Mouse (Mus musculus): ENCODE measurements around the gene Rab42. TPM values are rescaled to one million over a fixed set of nuclear protein-coding genes. Genes with fewer than 3 reads are reported as not detected.

Rab42 gene
- total and polyA plus RNA-seq, 2 experiments = not detected

GRCm38 (mm10) chr4:132329115-132329834, 26.1 kb upstream of the Rab42 start, which contains the start of gene Trnau1ap:
Gene Trnau1ap (minus strand): TSS chr4:132329538.
- WGBS = under 1% methylated on average over 52 of the region's 52 CpGs
- peak; percentile 81 for DNase-seq (ENCODE audit: extremely low read depth, low read depth, low spot score)
- Histone ChIP-seq H3K27me3 (ENCODE audit: control insufficient read depth, insufficient read depth, low read length) (no peaks in the 10 kb centered on the region), H3K4me3 (ENCODE audit: insufficient read depth, low read depth, low read length) (peak within 1 kb of the TSS; percentile 81), H3K27ac (replicated peaks; ENCODE audit: insufficient read depth, low read depth, low read length) (peak within 1 kb of the TSS; percentile 86), H3K36me3 (ENCODE audit: control insufficient read depth, insufficient read depth, low read length) (peaks cover 3% of the 10 kb centered on the region; the same call in 1 of the 2 replicates), H3K79me2 (ENCODE audit: control insufficient read depth, insufficient read depth, low read length) (0 out of 2 replicates have a peak, but pooled peaks cover 6% of the 10 kb centered on the region), H3K9ac (ENCODE audit: low read depth, low read length) (peak within 1 kb of the TSS; percentile 91), H3K4me1 (ENCODE audit: control insufficient read depth, insufficient read depth, low read length) (peaks cover 8% of the 10 kb centered on the region)
- TF ChIP-seq CTCF (IDR thresholded peaks at IDR 0.05; ENCODE audit: low read depth, low read length) (no peak), POLR2A (IDR thresholded peaks at IDR 0.05; ENCODE audit: extremely low read depth, insufficient read depth, low read length) (peak; percentile 76)

GRCm38 (mm10) chr4:132328391-132328982, 25.3 kb upstream of the Rab42 start:
- Histone ChIP-seq H3K27ac (replicated peaks; ENCODE audit: insufficient read depth, low read depth, low read length) (no peak overlapping the region), H3K9ac (ENCODE audit: low read depth, low read length) (peak overlapping the region; percentile 91; the same call in 1 of the 2 replicates), H3K36me3 (ENCODE audit: control insufficient read depth, insufficient read depth, low read length) (peaks cover 5% of the 10 kb centered on the region; the same call in 1 of the 2 replicates), H3K4me3 (ENCODE audit: insufficient read depth, low read depth, low read length) (peak overlapping the region; percentile 81; the same call in 1 of the 2 replicates), H3K79me2 (ENCODE audit: control insufficient read depth, insufficient read depth, low read length) (0 out of 2 replicates have a peak, but pooled peaks cover 6% of the 10 kb centered on the region), H3K27me3 (ENCODE audit: control insufficient read depth, insufficient read depth, low read length) (no peaks in the 10 kb centered on the region), H3K4me1 (ENCODE audit: control insufficient read depth, insufficient read depth, low read length) (peaks cover 8% of the 10 kb centered on the region)
- 69% methylated on average over 14 of the region's 14 CpGs for WGBS
- no peak for DNase-seq (ENCODE audit: extremely low read depth, low read depth, low spot score)
- no peak for TF ChIP-seq POLR2A (IDR thresholded peaks at IDR 0.05; ENCODE audit: extremely low read depth, insufficient read depth, low read length)
- no peak for TF ChIP-seq CTCF (IDR thresholded peaks at IDR 0.05; ENCODE audit: low read depth, low read length)

- no peak for TF ChIP-seq CTCF (IDR thresholded peaks at IDR 0.05; ENCODE audit: low read depth, low read length)
- no peak for TF ChIP-seq POLR2A (IDR thresholded peaks at IDR 0.05; ENCODE audit: extremely low read depth, insufficient read depth, low read length)
- no peak overlapping the region for H3K4me3 ChIP-seq (ENCODE audit: insufficient read depth, low read depth, low read length)
- no peak overlapping the region for H3K9ac ChIP-seq (ENCODE audit: low read depth, low read length)
- H3K36me3 ChIP-seq (ENCODE audit: control insufficient read depth, insufficient read depth, low read length) = peaks cover 7% of the 10 kb centered on the region; the same call in 1 of the 2 replicates
- no peak for DNase-seq (ENCODE audit: extremely low read depth, low read depth, low spot score)
- 83% methylated on average over 5 of the region's 5 CpGs for WGBS
- no peak overlapping the region for H3K27ac ChIP-seq (replicated peaks; ENCODE audit: insufficient read depth, low read depth, low read length)
- 0 out of 2 replicates have a peak, but pooled peaks cover 6% of the 10 kb centered on the region for H3K79me2 ChIP-seq (ENCODE audit: control insufficient read depth, insufficient read depth, low read length)
- peaks cover 8% of the 10 kb centered on the region for H3K4me1 ChIP-seq (ENCODE audit: control insufficient read depth, insufficient read depth, low read length)
- H3K27me3 ChIP-seq (ENCODE audit: control insufficient read depth, insufficient read depth, low read length) = no peaks in the 10 kb centered on the region
Observed at GRCm38 (mm10) chr4:132326481-132326880, 23.3 kb upstream of the Rab42 start.

GRCm38 (mm10) chr4:132315711-132316110, 12.5 kb upstream of the Rab42 start:
- Histone ChIP-seq H3K27me3 (ENCODE audit: control insufficient read depth, insufficient read depth, low read length) (no peaks in the 10 kb centered on the region), H3K4me1 (ENCODE audit: control insufficient read depth, insufficient read depth, low read length) (no peaks in the 10 kb centered on the region), H3K9ac (ENCODE audit: low read depth, low read length) (no peak overlapping the region), H3K4me3 (ENCODE audit: insufficient read depth, low read depth, low read length) (no peak overlapping the region), H3K27ac (replicated peaks; ENCODE audit: insufficient read depth, low read depth, low read length) (no peak overlapping the region), H3K36me3 (ENCODE audit: control insufficient read depth, insufficient read depth, low read length) (peaks cover 32% of the 10 kb centered on the region), H3K79me2 (ENCODE audit: control insufficient read depth, insufficient read depth, low read length) (no peaks in the 10 kb centered on the region)
- TF ChIP-seq CTCF (IDR thresholded peaks at IDR 0.05; ENCODE audit: low read depth, low read length) (no peak), POLR2A (IDR thresholded peaks at IDR 0.05; ENCODE audit: extremely low read depth, insufficient read depth, low read length) (no peak)
- 89% methylated on average over 8 of the region's 8 CpGs for WGBS
- DNase-seq (ENCODE audit: extremely low read depth, low read depth, low spot score) = no peak

GRCm38 (mm10) chr4:132312627-132313026, 9.4 kb upstream of the Rab42 start:
- Histone ChIP-seq H3K79me2 (ENCODE audit: control insufficient read depth, insufficient read depth, low read length) (peaks cover 3% of the 10 kb centered on the region; the same call in 1 of the 2 replicates), H3K27me3 (ENCODE audit: control insufficient read depth, insufficient read depth, low read length) (no peaks in the 10 kb centered on the region), H3K9ac (ENCODE audit: low read depth, low read length) (no peak overlapping the region), H3K4me3 (ENCODE audit: insufficient read depth, low read depth, low read length) (no peak overlapping the region), H3K4me1 (ENCODE audit: control insufficient read depth, insufficient read depth, low read length) (peaks cover 5% of the 10 kb centered on the region; the same call in 1 of the 2 replicates), H3K27ac (replicated peaks; ENCODE audit: insufficient read depth, low read depth, low read length) (no peak overlapping the region), H3K36me3 (ENCODE audit: control insufficient read depth, insufficient read depth, low read length) (peaks cover 31% of the 10 kb centered on the region)
- no peak for DNase-seq (ENCODE audit: extremely low read depth, low read depth, low spot score)
- 91% methylated on average over 5 of the region's 5 CpGs for WGBS
- TF ChIP-seq CTCF (IDR thresholded peaks at IDR 0.05; ENCODE audit: low read depth, low read length) = no peak
